Mouse (Mus musculus) 416B (cell line): ENCODE data around the gene Ckap2l.
A peak's percentile ranks its signal among the peaks of the same experiment; 100 is the strongest.

Source experiments
- DNase-seq: peaks from one replicate; pipeline ENCODE4 v3.0.0; 2011; ENCODE audit warnings: low read depth

Ckap2l gene

DNA sequence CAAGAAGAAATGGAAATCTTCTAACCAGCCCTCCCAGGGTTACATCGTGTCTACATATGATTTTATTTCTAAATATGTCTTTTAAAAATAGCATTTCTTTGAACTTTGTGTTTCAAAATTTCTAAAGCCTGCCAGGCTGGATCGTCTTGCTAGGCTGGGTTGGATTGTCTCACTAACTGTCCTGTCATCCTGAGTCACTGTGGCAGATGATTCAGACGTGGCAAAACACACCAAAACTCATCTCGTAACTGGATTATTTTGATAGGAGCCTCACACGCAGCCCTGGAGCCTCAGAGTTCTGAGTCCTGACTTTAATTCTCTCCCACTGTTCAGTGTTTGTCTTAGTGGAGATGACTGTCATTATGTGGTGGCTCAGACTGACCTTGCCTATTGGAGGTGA, 33.9 kb downstream of the Ckap2l start:
- peak; percentile 75 for DNase-seq

DNA sequence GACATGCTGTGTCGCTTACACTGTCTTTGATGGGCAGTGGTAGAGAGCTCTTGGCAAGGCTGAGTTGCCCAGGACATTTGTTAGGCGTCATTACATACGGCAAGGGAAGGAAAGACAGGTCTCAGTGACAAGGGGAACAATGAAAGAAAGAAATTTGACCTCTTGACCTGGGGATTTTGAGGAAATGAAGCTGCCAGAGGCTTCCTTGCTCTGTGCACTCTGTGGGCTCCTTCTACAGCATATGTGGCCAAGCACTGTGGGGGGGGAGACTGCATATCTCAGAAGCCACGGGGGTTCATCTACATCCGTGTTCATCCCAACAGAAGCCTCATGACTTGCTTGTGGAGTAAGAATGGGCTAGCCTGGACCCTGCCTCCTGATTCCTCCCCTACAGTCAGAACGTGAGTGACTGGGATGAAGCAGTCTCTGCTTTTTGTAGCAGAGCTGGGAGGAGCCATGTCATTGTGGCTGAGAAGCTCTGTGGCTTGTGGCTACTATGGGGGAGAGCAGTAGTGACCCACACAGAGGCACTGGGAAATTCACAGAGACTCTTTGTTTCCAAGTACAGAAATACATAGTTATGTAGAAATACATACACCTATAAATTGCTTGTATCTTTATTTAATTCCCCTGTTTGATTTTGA, 35.7 kb downstream of the Ckap2l start:
- DNase-seq: peak; percentile 82

DNA sequence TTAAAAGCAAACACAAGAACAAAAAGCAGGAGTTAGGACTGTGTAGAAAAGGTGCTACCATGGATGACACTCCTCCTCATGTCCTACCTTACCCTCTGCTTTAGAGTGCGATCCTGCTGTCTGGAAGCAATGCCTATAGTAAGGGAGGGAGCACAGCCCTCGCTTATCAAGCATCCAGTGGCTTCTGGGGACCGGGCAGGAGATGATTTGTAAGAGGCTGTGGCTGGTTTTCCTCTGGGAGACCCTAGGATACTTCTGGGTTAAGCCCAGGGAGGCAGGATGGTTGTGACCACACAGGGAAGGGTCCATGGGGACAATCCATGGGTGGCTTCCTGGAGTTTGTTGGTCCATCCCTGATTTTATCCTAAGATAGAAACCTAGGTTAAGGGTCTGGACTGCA, 36.4 kb downstream of the Ckap2l start:
- DNase-seq: no peak

DNA sequence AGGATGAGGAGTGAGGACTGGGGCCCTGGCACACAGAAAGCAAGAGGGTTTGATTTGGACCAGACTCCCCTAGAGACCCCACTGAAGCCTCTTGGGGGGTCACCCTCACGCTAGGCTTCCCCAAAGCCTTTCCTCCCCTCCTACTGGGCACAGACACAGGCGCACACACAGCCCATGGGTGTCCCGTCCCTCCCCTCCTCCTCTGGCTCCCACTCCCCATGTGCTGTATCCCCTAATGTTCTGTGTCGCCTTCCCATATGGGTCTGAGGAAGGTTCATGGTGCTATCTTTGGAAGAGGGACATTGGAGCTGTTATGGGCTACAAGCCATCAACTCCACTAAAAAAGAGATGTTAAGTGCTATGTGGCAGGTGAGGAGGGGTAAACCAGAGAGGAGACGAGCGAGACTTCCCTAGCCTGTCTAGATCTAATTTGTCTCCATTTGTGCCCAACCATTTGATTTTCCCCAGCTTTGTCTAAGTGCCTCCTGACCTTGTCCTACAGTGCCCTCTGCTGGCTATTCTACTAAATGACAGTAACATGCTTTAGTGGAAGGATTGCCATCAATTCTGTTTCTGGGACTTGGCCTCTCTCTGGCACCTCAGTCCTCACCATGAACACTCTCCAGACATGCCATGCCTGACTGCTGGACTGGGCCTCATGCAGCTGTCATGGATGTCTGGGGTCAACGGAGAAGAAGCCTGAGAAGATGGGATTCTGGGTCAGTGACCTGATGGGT, 38.4 kb downstream of the Ckap2l start:
- DNase-seq: peak; percentile 90

DNA sequence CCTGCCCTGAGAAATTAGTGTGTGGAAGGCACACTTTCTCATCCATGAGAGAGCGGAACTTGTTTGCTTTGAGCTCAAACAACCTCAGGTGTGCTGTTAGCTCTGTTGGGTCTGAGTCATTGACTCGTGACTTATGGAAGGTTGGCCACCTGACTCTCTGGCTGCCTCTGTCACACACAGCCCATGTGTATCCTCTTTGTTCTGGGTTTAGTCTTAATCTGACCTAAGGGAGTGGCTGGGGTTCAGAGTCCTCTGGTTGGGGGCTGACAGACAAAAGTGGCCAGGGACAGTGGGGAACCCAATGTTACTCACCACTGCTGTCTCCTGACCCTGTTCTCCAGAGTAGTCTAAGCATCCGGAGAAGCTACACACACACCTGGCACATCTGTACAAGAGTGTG, 39.0 kb downstream of the Ckap2l start:
- DNase-seq: no peak

DNA sequence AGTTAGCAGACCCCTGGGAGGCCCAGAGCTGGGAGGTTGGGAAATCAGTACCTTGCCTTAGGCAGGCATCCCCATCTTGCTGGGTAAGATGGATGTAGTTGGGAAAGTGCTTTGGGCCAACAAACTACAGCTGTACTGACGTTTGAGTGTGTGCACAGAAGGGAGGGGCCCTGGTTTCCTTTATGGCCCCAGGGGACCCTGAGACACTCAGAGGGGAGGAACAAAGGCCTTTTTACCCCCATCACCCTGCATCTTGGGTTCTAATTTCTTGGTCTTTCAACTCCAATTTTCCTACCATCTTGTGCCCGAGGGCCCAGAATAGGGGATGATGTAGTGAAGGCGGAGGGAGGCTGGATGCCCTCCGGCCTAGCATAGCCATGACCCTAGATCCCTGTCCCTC, 41.0 kb downstream of the Ckap2l start:
- no peak for DNase-seq

DNA sequence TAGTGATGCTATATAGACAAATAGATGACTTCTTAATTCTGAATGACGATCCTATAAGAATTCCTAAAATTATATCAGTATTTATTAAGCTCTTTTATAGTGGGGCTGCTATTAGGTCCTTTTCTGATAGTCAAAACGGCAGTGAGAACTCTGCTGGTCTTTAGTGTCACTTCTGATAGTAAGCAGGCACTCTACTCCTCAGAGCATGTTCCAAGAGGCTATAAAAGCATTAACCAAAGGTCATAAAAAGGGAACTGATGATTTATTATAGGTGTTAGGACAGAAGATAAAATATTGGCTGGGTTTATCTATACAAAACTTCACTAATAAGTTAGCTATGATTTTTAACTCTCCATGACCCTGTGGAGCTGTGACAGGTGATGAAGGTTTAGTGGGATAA, 42.9 kb downstream of the Ckap2l start:
- no peak for DNase-seq

DNA sequence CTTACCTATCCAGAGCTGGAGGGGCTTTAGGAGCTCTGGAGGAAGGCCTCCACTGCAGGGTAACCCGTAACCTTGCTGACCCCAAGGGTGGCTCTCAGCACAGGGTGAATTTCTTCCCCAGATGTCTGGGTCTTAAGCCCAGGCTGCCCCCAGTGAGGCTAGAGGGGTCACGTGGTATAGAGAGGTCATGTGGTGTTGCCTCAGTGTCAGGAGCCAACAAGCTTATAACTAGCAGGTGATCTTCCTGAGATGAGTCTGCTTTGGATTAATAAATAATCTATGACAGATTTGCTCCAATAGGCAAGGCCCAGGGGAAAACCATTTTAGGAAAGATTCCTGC, 43.4 kb downstream of the Ckap2l start:
- no peak for DNase-seq

DNA sequence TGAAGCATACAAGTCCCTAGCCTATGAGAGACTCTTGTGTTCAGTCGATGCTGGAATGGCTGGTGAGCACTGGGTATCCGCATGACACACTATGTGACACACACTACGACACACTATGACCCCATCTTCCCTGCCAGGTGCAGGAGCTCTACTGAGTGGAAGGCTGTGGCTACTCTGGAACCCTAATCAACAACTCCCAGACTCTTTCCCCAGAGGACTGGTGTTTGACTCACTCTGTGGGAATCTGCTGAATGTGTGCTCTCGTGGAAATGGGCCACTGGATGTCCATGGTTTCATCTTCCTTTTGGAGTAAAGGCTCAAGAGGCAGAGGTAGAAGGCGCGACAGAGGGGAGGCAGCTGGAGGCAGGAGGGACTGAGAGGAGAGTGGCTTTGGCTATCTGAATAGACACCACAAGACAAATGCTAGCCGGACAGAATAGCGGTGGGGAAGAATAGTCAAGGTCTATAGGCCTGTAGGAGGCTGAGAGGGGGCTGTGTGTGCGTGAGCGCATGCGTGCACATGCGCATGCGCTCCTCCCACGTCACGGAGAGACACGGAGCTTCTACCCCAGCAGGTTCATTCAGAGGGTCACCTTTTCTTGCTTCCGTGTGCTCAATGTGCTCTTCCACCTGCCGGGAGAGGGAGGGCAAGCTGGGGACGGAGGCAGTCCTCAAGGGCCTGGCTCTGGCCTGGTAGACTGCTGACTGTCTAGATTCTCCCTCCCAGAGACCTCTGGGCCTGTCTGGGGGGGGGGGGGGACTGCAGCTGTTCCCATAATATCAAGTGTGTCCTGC, 44.0 kb downstream of the Ckap2l start:
- no peak for DNase-seq

DNA sequence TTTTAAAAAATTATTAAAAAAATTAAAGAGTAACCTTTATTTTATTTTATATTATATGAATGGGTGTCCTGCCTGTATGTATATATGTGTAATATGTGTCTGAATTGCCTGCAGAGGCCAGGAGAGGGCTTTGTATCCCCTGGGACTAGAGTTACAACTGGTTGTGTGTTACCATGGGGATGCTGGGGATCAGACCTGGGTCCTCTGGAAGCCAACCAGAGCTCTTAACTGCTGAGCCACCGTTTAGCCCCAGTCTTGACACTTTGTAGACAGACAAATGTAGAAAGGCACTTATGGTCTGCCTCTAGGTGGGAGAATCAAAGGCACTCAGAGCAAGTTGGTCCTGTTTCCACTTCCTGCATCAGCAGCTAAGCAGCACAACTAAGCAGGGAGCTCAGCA, 47.7 kb downstream of the Ckap2l start:
- DNase-seq: no peak

DNA sequence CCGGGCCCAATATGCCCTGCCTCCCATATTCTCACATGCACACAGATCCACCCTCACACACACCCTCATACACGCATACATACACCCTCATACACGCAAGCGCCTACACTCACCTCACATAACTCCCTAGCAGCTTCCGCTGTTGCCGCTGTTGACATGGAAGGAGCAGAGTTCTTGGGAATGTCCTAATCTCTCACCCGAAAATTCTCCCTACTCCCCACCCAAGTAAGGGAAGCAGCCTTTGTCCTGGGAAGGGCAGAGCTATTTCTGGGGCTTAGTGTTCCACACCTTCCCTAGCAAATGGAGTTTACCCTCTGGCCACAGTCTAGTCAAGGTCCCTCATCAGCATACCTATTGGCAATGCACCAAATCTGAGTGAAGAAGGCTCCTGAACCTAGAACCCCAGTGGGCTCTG, 49.3 kb downstream of the Ckap2l start:
- DNase-seq: no peak

DNA sequence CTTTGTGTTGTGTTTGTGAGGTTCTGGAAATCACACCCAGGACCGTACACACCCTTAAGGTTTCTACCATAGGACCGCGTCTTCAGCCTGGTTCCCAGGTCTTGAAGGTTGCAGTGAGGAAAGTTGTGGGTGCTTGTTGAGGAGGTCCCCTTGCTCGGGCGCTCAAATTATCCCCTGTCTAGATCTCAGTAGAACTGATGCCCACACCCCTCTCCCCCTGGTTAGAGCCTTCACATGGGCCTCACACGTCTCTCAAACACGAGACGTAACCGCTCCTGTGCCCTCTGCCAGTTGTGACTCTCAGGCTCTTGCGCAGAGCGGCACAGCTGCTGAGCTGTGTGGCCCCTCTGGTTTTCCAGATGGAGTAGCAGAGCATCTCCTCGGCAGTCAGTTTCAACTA, 50.1 kb downstream of the Ckap2l start:
- DNase-seq: no peak

DNA sequence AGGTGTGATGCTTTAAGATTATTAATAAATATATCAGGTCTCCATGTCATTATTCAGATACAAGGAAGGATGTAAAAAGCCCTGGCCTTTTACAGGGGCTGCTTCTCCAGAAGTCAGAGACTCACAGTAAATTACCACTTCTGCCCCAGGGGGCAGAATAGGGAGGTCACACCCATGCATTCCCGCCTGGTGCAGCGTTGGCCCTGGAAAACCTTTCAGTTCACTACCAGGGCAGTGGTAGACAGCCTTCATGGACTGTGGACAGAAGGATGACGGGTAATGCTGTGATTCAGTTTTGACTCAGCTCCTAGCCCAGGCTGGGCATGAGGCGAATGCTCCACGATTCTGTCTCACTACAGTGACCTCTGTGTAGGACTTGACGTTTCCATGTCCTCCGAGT, 50.6 kb downstream of the Ckap2l start:
- no peak for DNase-seq

DNA sequence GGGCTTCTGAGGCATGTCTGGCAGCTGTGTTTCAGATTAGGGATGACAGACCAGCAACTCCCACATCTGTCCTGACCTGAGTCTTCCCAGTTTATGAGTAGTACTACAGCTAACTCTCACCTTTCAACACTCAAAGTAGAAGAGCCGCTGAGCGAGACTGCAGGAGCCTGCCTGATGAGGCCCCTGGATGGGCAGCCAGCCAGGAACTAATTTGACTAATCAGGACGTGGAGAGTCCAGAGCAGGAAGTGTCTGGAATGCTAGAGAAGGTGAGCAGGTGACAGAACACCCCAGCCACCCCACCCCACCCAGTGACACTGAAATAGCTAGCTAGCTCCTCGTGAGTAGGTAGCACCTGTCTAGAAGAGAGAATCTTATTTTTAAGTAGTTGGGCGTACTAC, 51.4 kb downstream of the Ckap2l start:
- no peak for DNase-seq

DNA sequence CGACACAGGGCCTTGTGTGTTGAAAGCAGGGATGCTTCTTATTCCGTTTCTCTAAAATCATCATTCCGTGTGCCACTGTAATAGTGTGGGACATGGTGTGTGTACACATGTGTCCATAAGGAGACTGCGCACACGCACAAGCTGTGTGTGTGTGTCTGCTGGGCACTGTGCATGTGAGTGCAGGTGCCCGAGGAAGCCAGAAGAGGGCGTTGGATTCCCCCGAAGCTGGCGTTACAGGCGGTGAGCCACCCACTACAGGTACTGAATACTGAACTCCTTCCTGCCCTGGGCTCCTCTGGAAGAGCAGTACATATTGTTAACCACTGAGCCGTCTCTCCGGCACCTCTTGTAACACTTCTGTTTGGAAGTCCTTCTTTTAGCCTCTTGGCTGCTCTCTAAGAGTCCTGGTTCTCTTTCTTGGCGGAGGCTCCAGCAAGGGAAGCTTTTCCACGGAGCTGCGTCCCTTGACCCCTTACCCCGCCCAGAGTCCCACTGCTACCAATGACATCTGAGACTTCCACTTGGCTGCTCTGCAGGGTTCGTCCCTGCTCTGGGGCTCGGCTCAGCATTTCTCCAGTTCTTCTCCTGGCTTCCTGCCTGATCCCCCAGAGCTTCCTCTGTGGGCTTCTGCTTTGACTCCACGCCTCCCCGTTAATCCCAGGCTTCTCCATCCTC, 52.4 kb downstream of the Ckap2l start:
- no peak for DNase-seq

DNA sequence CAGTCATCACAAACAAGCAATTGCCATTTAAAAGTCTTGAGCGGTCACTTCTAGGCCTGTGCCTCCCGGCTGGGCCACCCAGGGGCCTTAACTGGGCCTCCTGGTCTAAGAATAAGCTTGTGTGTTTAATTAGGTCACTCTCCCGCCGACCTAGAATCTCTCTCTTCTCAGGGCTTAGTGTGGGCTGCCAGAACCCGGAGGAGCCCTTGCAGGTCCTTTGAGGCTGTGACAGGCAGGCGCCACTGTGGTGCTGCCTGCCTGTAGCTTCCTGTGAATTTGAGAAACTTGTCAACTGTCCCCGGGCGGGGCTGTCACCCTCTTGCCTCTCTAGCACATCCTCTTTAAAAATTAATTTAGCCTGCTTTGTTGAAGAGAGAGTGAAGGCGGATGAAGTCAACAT, 53.2 kb downstream of the Ckap2l start:
- DNase-seq: peak; percentile 26

DNA sequence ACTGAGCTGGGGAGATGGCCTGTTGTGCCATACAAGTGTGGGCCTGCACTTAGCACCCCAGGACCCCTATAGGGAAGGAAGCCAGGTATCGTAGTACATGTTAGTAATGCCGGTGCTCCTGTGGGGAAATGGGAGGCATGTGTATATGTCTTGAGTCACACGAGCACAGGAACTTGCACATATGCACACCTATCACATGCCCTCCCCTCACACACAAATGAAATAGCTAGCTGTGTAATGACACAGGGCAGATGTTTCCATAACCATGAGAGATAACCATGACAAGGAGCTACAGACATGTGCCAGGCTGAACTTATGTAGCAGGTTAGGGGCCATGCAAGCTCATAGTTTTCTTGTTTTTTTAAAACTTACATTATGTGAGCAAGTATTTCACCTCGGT, 54.0 kb downstream of the Ckap2l start:
- no peak for DNase-seq

DNA sequence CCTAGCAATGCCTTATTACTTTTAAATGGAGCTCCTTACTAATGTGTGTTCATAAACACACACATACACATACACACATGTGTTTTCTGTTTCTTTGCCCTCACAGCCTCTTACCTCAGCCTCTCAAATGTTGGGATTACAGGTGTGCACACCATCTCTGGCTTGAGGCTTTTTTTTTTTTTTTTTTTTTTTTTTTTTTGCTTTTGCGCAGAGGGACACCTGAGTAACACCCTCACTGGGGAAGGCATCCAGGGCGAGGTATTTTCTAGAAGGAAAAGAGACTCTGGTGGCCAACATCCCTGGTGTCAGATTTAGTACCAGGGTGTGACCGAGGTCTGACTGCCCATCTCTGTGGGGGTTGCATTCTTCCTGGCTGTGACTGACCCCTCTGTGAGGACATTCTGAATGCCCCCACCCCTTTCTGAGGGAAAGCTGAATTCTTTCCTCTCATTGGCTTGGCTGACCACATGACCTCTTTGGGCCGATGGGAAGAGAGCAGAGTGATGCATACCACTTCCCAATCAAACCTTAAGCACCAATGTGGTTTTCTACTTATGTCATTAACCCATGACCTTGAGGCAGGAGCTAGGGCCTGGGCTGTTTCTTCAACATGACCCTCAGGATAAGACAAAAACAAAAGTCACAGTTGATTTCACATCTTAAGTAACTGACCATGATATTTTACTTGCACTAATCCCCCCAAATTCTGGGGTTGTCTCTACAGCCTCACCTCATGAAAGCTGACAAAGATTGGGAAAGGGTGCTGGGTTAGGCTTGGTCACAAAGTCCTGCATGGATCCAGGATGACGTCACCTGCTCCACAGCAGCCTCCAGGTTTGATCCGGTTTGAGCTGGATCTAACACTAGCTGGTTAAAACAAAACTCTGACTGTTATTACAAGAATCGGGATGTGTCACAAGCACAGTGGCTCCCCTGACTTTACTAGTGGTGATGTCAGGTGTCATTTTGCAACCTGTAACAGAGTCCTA, 54.9 kb downstream of the Ckap2l start:
- DNase-seq: peak; percentile 46

DNA sequence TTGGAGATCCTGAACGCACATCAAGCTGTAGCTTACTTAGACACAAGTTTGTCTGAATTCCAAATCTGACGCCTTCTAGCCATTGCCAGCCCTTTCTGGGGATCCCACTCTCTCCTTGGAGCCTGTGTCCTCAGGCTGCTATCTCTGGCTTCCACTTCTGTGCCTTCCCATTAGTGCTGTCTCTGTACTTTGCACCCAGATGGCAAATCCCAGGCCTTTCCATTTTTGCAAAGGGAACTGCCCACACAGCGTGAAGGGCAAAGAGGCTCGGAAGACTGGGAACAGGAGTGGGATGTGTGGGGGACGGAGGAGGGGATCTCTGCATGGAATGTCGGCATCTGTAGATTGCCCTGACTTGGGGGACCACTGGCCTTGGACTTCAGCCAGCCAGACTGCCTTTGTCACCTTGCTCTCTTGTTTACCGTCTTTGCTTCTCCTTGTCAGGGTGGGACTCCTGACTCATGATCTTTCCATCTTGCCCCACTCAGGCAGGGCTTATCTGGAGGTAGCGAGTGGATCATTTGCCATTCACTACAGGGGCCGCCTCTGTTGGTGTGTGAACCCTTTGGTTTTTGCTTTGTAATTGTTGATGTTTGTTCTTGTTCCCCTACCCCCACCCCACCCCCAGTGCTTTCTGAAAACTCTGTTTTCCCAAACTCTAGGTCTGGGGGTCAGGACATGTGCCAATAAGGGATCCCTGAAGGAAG, 56.1 kb downstream of the Ckap2l start:
- DNase-seq: no peak

DNA sequence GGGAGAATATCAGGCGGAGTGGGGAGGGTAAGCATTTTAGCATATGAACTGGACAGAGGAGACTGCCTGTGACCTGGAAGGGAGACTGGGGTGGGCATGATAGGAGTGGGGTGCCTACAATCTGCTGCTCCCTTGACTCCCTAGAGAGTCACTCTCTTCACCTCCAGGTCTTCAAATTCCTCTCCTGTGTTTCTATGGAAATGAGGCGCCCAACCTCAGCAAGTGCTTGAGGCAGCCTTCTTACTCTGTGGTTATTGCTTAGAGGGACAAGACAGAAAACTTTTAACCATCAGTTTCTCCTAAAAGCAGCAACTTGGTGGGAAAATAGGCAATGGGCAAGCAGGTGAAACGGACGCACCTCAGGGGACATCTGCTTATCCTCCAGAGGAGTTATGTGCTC, 60.5 kb downstream of the Ckap2l start:
- no peak for DNase-seq

DNA sequence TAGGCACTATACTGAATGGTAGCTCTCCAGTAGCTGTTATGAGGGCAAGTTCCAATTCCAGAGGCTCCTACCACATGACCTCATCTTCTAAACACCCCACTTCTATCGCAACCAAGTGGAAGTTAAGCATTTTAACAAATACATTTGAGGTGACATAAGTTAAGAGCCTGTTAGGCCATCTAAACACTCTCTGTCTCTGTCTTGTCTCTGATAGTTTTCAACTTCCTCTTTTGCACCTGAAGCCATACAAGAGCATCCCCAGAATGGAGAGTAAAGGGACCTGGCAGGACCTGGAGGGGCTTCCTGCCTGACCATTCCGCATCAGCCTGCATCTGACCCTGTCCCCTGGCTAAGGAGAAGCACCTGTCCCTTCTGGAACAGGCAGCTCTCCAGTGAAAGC, 62.3 kb downstream of the Ckap2l start:
- DNase-seq: no peak
